Mouse (Mus musculus) liver, adult (tissue): ENCODE data around the gene Zbtb9.

ENCODE experiments used
- GATA4 ChIP-seq: IDR thresholded peaks from 2 replicates; pipeline ENCODE4 v1.6.1; 2014; ENCODE audit warnings: mild to moderate bottlenecking, low read length; ENCODE audit not compliant: insufficient replicate concordance

The Zbtb9 gene

DNA sequence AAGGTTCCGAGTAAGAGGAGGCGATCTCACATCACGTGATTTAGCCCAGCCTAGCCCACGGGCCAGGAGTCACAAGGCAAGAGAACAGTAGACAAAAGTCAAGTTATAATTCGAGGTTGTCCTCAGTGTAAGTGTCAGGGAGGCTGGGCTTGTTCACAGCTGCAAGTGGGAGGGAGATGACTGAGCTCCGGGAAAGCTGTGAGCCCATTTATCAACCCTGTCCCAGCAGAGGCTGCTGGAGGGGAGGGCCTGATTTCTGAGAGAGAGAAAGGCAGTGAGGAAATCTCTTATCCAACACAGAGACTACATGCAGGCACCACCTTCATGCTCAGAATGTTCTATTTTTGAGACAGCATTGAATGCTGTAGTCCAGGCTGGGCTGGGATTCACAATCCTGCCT is 39.9 kb downstream of the Zbtb9 start:
- TF ChIP-seq GATA4, result no peak

GRCm38 (mm10) chr17:27017564-27018499 is 44.9 kb downstream of the Zbtb9 start:
- TF ChIP-seq GATA4, result no peak

DNA sequence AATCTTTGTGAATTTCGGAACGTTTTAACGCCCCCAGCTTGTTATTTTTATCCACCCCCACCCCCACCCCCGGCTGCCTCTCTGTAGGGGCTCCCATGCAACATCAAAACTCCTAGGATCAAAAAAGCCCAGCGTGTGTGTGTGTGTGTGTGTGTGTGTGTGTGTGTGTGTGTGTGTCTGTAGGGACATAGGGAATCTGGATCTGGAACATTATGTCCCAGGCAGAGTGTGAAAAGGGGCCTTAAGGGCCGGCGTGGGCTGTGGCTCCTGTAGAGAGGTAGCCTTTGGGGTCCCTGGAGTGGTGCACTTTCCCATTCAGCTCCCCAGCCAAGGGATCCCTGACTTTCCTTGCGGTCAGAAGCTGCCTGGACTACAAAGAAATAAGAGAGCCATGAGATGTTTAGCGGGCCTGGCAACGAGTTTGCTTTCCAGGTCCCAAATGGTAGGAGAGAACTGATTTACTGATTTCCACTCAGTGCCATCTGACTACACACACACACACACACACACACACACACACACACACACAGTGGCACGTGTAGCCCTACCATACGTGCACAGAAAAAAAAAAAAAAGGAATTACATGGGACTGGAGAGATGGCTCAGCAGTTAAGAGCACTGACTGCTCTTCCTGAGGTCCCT is 45.7 kb downstream of the Zbtb9 start:
- TF ChIP-seq GATA4, result no peak

DNA sequence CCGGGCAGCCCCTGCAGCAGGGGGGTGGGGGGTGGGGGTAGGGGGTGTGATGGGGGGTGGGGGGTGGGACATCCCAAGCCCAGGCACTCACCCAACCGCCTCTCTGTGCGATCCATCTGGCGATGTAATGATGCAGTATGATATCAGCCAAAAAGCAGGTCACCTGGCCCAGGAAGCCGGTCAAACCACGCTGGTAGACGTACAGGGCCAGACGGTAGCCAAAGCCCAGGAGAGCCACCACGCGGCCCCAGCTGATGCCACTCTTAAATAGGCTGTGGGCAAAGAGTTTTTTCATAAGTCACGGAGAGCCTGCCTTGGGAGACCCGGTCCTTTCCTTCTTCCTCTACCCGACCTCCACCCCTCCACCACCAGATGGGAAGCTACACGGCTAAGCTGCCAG is 48.1 kb downstream of the Zbtb9 start:
- TF ChIP-seq GATA4, result no peak

- TF ChIP-seq GATA4, result no peak
Observed at GRCm38 (mm10) chr17:27021736-27022135, 48.8 kb downstream of the Zbtb9 start.

DNA sequence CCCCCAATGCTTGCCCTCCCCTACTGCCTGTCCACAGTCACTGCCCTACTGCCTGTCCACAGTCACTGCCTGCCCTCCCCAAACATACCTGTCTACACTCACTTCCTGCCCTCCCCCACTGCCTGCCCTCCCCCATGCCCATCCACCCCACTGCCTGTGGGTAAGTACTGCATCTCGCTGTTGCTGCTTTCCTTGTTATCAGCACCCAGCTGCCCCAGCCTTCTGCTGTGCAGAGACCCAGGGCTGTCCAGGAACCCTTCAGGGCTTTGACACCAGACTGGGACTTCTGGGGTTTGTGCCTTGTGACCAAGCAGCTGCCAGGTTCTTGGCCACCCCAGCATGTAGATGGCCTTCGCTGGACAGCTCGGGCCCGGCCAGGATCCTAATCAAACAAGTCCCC is 50.4 kb downstream of the Zbtb9 start:
- no peak for TF ChIP-seq GATA4

DNA sequence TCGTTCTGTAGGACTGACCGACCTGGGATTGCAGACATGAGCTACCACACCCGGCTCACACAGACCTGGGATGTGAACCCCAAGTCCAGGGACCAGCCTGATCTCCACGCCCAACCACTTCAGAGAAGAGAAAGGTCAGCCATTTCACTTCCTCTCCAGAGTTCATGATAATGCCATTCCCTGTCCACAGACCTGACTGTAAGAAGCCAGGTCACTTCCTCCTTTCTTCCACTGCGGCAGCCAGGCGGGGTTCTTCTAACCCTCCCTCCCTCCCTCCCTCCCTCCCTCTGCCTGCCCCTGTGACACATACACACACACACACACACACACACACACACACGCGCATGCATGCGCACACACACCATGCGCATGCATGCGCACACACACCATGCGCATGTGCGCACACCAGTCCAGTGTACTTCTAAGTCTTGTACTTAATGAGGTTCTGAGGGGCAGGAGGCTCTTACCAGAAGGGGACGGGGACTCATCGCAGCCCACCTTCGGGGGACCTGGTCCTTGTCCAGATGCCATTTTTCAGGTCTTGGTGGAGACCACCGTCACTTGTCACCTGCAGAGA is 52.4 kb downstream of the Zbtb9 start:
- TF ChIP-seq GATA4, result no peak

- TF ChIP-seq GATA4, result no peak
Observed at GRCm38 (mm10) chr17:27025951-27026350, 53.0 kb downstream of the Zbtb9 start.

DNA sequence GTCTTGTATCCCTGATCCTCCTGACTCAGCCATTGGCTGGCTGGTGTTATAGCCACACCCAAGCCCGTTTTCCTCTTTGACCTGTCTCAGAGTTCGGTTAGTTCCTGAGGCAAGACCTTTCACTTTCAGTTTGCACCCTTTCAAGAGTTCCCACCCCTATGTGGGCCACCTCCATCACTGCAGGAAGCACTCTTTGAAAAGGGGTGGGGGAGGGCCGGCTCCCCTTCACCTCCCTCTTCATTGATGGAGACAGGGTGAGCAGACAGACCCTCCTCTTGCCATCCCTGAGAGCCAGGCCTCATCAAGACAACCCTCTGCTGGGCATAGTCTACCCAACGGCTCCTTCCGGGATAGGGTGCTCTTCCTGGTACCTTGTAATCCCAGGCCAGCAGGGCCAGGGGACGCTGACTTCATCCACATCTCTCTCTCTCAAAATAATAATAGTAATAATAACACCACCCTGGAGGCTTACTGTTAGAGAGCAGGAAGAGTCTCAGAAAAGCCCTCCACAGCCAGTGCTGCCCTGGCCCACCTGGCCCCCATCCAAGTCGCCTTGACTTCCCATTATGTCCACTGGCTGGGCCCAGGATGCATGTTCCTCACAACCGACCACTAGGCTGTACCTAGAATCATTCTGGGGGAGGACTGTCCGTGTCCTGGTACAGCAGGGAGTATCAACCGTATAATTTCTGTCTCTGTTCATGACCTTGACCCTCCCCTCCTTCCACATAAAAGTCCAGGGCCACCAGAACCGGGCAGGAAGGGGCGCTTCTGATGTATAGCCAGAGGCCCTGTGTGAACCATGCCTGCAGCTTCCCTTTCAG is 54.7 kb downstream of the Zbtb9 start:
- no peak for TF ChIP-seq GATA4

- no peak for TF ChIP-seq GATA4
Observed at GRCm38 (mm10) chr17:27028284-27028795, 55.4 kb downstream of the Zbtb9 start.

DNA sequence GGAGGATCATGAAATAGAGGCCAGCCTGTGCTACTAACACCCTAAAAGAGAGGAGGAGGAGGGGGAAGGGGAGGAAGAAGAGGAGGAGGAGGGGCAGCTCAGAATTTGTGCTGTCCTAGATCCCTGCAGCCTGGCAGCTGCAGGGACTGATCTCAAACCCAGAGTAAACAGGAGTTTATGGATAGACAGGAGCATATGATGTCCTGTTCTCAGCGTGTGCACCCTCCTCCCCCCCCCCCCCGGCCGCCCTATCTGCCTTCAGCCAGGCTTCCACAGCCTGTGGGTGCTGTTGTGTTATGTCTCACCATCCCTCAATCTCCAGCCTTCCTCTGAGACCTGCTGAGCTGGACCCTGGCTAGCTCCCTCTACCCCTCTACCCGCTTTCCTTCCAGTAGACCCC is 55.9 kb downstream of the Zbtb9 start, which contains the start of gene Bak1:
Gene Bak1 (minus strand): TSS at position 101 of the 400 bp plus-strand sequence.
- no peak for TF ChIP-seq GATA4

DNA sequence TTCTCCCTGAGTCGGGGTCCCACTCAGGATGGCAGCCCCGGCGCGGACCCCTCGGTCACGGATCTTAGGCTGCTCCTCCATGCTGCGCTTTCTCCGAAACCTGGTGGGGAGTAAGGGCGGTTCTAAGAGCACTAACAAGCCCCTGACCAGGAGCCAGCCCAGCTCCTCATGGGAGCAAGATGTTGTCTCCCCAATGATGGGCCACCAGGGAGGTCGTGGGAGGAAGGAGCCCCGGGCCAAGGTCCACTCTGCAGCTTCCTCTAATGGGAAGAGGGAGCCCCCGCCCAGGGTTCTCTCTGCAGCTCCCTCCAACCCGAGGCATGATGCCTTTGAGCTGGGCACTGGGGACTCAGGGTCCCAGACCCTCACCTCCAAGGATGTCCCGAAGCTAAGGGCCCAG is 56.5 kb downstream of the Zbtb9 start:
- TF ChIP-seq GATA4, result no peak

DNA sequence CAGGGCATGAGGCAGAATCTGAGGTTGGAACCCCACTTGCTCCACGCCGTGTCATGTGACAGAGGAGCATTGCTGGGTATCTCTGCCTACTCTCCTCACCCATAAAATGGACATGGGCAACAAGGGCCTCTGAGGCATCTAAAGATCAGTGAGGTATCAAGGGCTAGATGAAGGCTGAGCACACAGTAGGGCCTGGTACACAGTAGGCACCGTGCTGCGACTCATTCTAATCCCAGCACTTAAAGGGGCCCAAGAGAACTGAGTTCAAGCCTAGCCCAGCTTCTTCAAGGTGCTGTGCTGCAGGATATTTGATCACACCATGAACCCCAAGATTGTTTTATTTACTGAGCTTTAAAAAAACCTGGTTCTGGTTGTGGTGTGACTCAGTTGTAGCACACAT is 57.9 kb downstream of the Zbtb9 start:
- TF ChIP-seq GATA4, result no peak

DNA sequence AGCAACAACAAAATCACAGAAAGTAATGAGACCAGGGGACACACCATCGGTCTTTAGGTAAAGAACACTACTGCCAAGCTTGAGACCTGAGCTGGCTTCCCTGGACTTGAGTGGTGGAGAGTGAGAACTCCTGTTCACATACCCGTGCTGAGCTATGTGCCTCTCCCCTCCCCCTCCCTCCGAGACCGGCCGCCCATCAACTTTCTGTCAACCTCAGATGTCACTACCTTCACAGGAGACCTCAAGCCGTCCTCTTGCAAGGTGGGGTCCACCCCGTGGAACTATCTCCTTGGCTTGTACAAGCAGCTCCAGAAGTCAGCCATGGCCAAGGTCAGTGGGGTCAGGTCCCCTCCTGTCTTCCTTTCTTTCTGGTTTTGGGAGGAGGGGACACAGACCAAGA is 59.4 kb downstream of the Zbtb9 start:
- no peak for TF ChIP-seq GATA4

GRCm38 (mm10) chr17:27032869-27033268 is 59.9 kb downstream of the Zbtb9 start:
- TF ChIP-seq GATA4, result no peak
